Mouse (Mus musculus) left cerebral cortex, adult 11 months (tissue): ENCODE data around the gene Rbp7.
"Not testable (repeated sequence)": the region's sequence is repeated elsewhere in the genome, so short reads cannot be mapped to it uniquely, and the experiment has no call there.

ENCODE experiments used
- DNase-seq: peaks from one replicate; pipeline ENCODE4 v3.0.0; 2022; ENCODE audit warnings: low spot score

Gene Rbp7

GRCm38 (mm10) chr4:149454879-149455278 lies at the start of gene Rbp7:
TSS of gene Rbp7 (minus strand) at chr4:149454978.
- DNase-seq, result no peak

GRCm38 (mm10) chr4:149504363-149504762 lies 49.6 kb upstream of the Rbp7 start:
- no peak for DNase-seq

GRCm38 (mm10) chr4:149499790-149500189 lies 45.0 kb upstream of the Rbp7 start:
- no peak for DNase-seq

- DNase-seq, result no peak
Observed at GRCm38 (mm10) chr4:149498901-149499300, 44.1 kb upstream of the Rbp7 start.

GRCm38 (mm10) chr4:149496612-149497011 lies 41.8 kb upstream of the Rbp7 start:
- DNase-seq, result peak; percentile 30

- no peak for DNase-seq
Observed at GRCm38 (mm10) chr4:149491151-149491550, 36.4 kb upstream of the Rbp7 start.

- DNase-seq, result no peak
Observed at GRCm38 (mm10) chr4:149489415-149490240, 34.9 kb upstream of the Rbp7 start.

- no peak for DNase-seq
Observed at GRCm38 (mm10) chr4:149487729-149488128, 33.0 kb upstream of the Rbp7 start.

- DNase-seq, result no peak
Observed at GRCm38 (mm10) chr4:149485825-149486206, 31.0 kb upstream of the Rbp7 start.

GRCm38 (mm10) chr4:149485053-149485824 lies 30.5 kb upstream of the Rbp7 start, which contains the start of the genes Nmnat1 and Lzic:
TSS of gene Nmnat1 (minus strand) at chr4:149485202.
TSS of gene Lzic (plus strand) at chr4:149485229.
- peak; percentile 82 for DNase-seq

GRCm38 (mm10) chr4:149484566-149484965 lies 29.8 kb upstream of the Rbp7 start:
- DNase-seq, result no peak

GRCm38 (mm10) chr4:149477078-149477477 lies 22.3 kb upstream of the Rbp7 start, which contains the start of gene Tmem274:
TSS of gene Tmem274 (plus strand) at chr4:149477378.
- no peak for DNase-seq

GRCm38 (mm10) chr4:149475096-149475495 lies 20.3 kb upstream of the Rbp7 start:
- no peak for DNase-seq

GRCm38 (mm10) chr4:149469557-149469956 lies 14.8 kb upstream of the Rbp7 start:
- no peak for DNase-seq

- DNase-seq, result no peak
Observed at GRCm38 (mm10) chr4:149463435-149463950, 8.7 kb upstream of the Rbp7 start.

GRCm38 (mm10) chr4:149462305-149462971 lies 7.7 kb upstream of the Rbp7 start:
- no peak for DNase-seq

- no peak for DNase-seq
Observed at GRCm38 (mm10) chr4:149461579-149462304, 7.0 kb upstream of the Rbp7 start.

GRCm38 (mm10) chr4:149460475-149460874 lies 5.7 kb upstream of the Rbp7 start:
- not testable (repeated sequence) for DNase-seq

GRCm38 (mm10) chr4:149459425-149459824 lies 4.6 kb upstream of the Rbp7 start:
- no peak for DNase-seq

- no peak for DNase-seq
Observed at GRCm38 (mm10) chr4:149458526-149458925, 3.7 kb upstream of the Rbp7 start.

- DNase-seq, result no peak
Observed at GRCm38 (mm10) chr4:149457831-149458430, 3.2 kb upstream of the Rbp7 start.
